Comparison of ENCODE assay signal across 24 mouse cellular contexts in genomic region chr3:16085288-16085687, GRCm38 (mm10).
DNase-seq lines count a peak whose midpoint lies in the region; ATAC-seq and TF ChIP-seq lines count a peak whose summit lies in the region.
"Had no signal": no experiment of that assay in that cellular context is flagged by ENCODE, and none has a peak within 500 bp of the region (broad histone marks: within the 10 kb centered on the region; RNA-seq: fewer than 3 reads in every experiment).

No protein-coding gene starts in this region.

- H3K9me3 ChIP-seq in kidney, embryonic 15.5 days (replicated peaks): no peaks in the 10 kb centered on the region
- H3K9me3 ChIP-seq in kidney, postnatal 0 days (replicated peaks; ENCODE audit: low read length): no peaks in the 10 kb centered on the region
- H3K9me3 ChIP-seq: embryonic facial prominence, embryonic 10.5 days; embryonic facial prominence, embryonic 12.5 days; forebrain, embryonic 13.5 days; forebrain, embryonic 15.5 days; G1E had no signal

- peak; percentile 34 for DNase-seq in kidney, adult 2 months
- no peak for DNase-seq in kidney, adult 18-20 months
- DNase-seq in kidney, adult 11 months: no peak
- peak; percentile 3 for DNase-seq in kidney, postnatal 0 days (ENCODE audit: low spot score)
- no peak for DNase-seq in kidney, postnatal 10 days
- DNase-seq: adrenal gland, adult 8-10 months; adrenal gland, postnatal 14 days; adrenal gland, postnatal 36 days; B cell, adult 2 months; cerebellum, adult 11-12 months; cerebellum, adult 2 months; cerebellum, adult 9-10 months; cerebellum, postnatal 10 days; cerebellum, postnatal 25 days had no signal

- peaks cover 4% of the 10 kb centered on the region; the same call in 1 of the 2 replicates for H3K4me1 ChIP-seq in kidney, adult 2 months (ENCODE audit: control insufficient read depth, insufficient read depth, low read length)
- no peaks in the 10 kb centered on the region for H3K4me1 ChIP-seq in kidney, embryonic 15.5 days
- no peaks in the 10 kb centered on the region for H3K4me1 ChIP-seq in kidney, postnatal 0 days (replicated peaks; ENCODE audit: insufficient read depth, low read length)
- H3K4me1 ChIP-seq: embryonic facial prominence, embryonic 10.5 days; embryonic facial prominence, embryonic 12.5 days; forebrain, embryonic 13.5 days; forebrain, embryonic 15.5 days had no signal

- no peak for TF ChIP-seq POLR2A in kidney, adult 2 months (IDR thresholded peaks at IDR 0.05; ENCODE audit: low read depth, low read length)

- no peak overlapping the region for H3K4me3 ChIP-seq in kidney, adult 2 months (ENCODE audit: insufficient read depth, low read depth, low read length)
- H3K4me3 ChIP-seq in kidney, embryonic 15.5 days (replicated peaks): no peak overlapping the region
- no peak overlapping the region for H3K4me3 ChIP-seq in kidney, postnatal 0 days (replicated peaks; ENCODE audit: low read depth, low read length)
- H3K4me3 ChIP-seq: embryonic facial prominence, embryonic 10.5 days; embryonic facial prominence, embryonic 12.5 days; forebrain, embryonic 13.5 days; forebrain, embryonic 15.5 days had no signal

- no peak overlapping the region for H3K4me2 ChIP-seq in kidney, embryonic 15.5 days
- no peak overlapping the region for H3K4me2 ChIP-seq in kidney, postnatal 0 days (ENCODE audit: low read length)
- H3K4me2 ChIP-seq: embryonic facial prominence, embryonic 12.5 days; forebrain, embryonic 13.5 days; forebrain, embryonic 15.5 days had no signal

- WGBS in kidney, adult 2 months: 29% methylated on average over 3 of the region's 3 CpGs
- WGBS in kidney, embryonic 15.5 days: 73% methylated on average over 3 of the region's 3 CpGs
- 50% methylated on average over 3 of the region's 3 CpGs for WGBS in kidney, postnatal 0 days

- 0 out of 2 replicates have a peak overlapping the region, but pooled peaks have one; percentile 23 for H3K27ac ChIP-seq in kidney, adult 2 months (ENCODE audit: insufficient read depth, low read depth, low read length)
- peak overlapping the region; percentile 76 for H3K27ac ChIP-seq in kidney, embryonic 15.5 days
- peak overlapping the region; percentile 54; the same call in 1 of the 2 replicates for H3K27ac ChIP-seq in kidney, postnatal 0 days
- H3K27ac ChIP-seq: embryonic facial prominence, embryonic 10.5 days; embryonic facial prominence, embryonic 12.5 days; forebrain, embryonic 13.5 days; forebrain, embryonic 15.5 days had no signal

- H3K27me3 ChIP-seq in kidney, adult 2 months (replicated peaks; ENCODE audit: control insufficient read depth, insufficient read depth, low read length): no peaks in the 10 kb centered on the region
- H3K27me3 ChIP-seq in kidney, embryonic 15.5 days: no peaks in the 10 kb centered on the region
- no peaks in the 10 kb centered on the region for H3K27me3 ChIP-seq in kidney, postnatal 0 days (ENCODE audit: insufficient read depth, low read length)
- H3K27me3 ChIP-seq: CH12.LX; embryonic facial prominence, embryonic 12.5 days; forebrain, embryonic 13.5 days; forebrain, embryonic 15.5 days had no signal

- no peak for TF ChIP-seq CTCF in kidney, adult 2 months (conservative IDR thresholded peaks at IDR 0.05; ENCODE audit: insufficient read depth, insufficient read length, low read depth, low read length)
- no peak for TF ChIP-seq CTCF in kidney, postnatal 0 days (IDR thresholded peaks at IDR 0.05; ENCODE audit: low read depth)

- H3K36me3 ChIP-seq in kidney, adult 2 months (ENCODE audit: control insufficient read depth, insufficient read depth, low read length): no peaks in the 10 kb centered on the region
- no peaks in the 10 kb centered on the region for H3K36me3 ChIP-seq in kidney, embryonic 15.5 days
- no peaks in the 10 kb centered on the region for H3K36me3 ChIP-seq in kidney, postnatal 0 days (ENCODE audit: insufficient read depth, low read length)
- H3K36me3 ChIP-seq: embryonic facial prominence, embryonic 10.5 days; embryonic facial prominence, embryonic 12.5 days; forebrain, embryonic 15.5 days; G1E had no signal

- no peak overlapping the region for H3K9ac ChIP-seq in kidney, embryonic 15.5 days
- H3K9ac ChIP-seq in kidney, postnatal 0 days (ENCODE audit: low read depth, low read length): no peak overlapping the region
- H3K9ac ChIP-seq: embryonic facial prominence, embryonic 12.5 days; forebrain, embryonic 13.5 days; forebrain, embryonic 15.5 days had no signal

- ATAC-seq in kidney, embryonic 15.5 days (replicated peaks; ENCODE audit: low FRiP score): peak; percentile 60; the same call in 1 of the 2 replicates
- no peak for ATAC-seq in kidney, postnatal 0 days (replicated peaks; ENCODE audit: low FRiP score, low read depth)
- ATAC-seq: activated CD4-positive, CD25-positive, alpha-beta regulatory T cell, adult 4 months; CD4-positive, CD25-positive, alpha-beta regulatory T cell, adult 4 months; forebrain, embryonic 13.5 days; forebrain, embryonic 15.5 days; Patski had no signal

Comparison
In these comparisons a context has a peak if more than half of its experiments do, and no peak if none do; other contexts are left out.
1. DNase-seq: peak in kidney, adult 2 months (single experiment) and kidney, postnatal 0 days (single experiment); none in kidney, adult 18-20 months (single experiment), kidney, adult 11 months (single experiment) and kidney, postnatal 10 days (single experiment).
2. H3K27ac ChIP-seq: peak in every context shown above with its lines; median percentile 76 in kidney, embryonic 15.5 days; 54 in kidney, postnatal 0 days; 23 in kidney, adult 2 months.